Mouse (Mus musculus) forebrain, embryonic 15.5 days (tissue): Measurements from ENCODE around the gene Muc3a. TPM values are rescaled to one million over a fixed set of nuclear protein-coding genes. Genes with fewer than 3 reads are reported as not detected.

Experiments used
- ATAC-seq: fragments of 200-750 bp; cut with Nextera tagmentation; replicated peaks from 2 replicates; pipeline ENCODE4 v1.8.0; 2017; ENCODE audit warnings: mild to moderate bottlenecking, moderate TSS enrichment, moderate library complexity
- H3K27ac ChIP-seq: fragments of 300-500 bp; sonication (generic); replicated peaks from 2 replicates; pipeline ENCODE4 v1.5.1; 2015; ENCODE audit warnings: mild to moderate bottlenecking, inconsistent platforms
- H3K27me3 ChIP-seq: fragments of 300-500 bp; sonication (generic); 2 replicates; pipeline ENCODE4 v1.6.1; 2015; ENCODE audit warnings: inconsistent platforms
- H3K36me3 ChIP-seq: fragments of 300-500 bp; sonication (generic); 2 replicates; pipeline ENCODE4 v1.6.1; 2015; ENCODE audit warnings: mild to moderate bottlenecking, inconsistent platforms
- H3K4me1 ChIP-seq: fragments of 300-500 bp; sonication (generic); 2 replicates; pipeline ENCODE4 v1.6.1; 2015; ENCODE audit warnings: inconsistent platforms
- H3K4me2 ChIP-seq: fragments of 300-500 bp; sonication (generic); replicated peaks from 2 replicates; pipeline ENCODE4 v1.6.1; 2015; ENCODE audit warnings: mild to moderate bottlenecking, inconsistent platforms
- H3K4me3 ChIP-seq: fragments of 300-500 bp; sonication (generic); 2 replicates; pipeline ENCODE4 v1.5.1; 2015; ENCODE audit warnings: mild to moderate bottlenecking, inconsistent platforms
- H3K9ac ChIP-seq: fragments of 300-500 bp; sonication (generic); replicated peaks from 2 replicates; pipeline ENCODE4 v1.6.1; 2015; ENCODE audit warnings: mild to moderate bottlenecking, inconsistent platforms
- H3K9me3 ChIP-seq: fragments of 300-500 bp; sonication (generic); 2 replicates; pipeline ENCODE4 v1.6.1; 2016; ENCODE audit warnings: inconsistent platforms
- WGBS: fragments of 180-500 bp; shearing (Covaris S2); methylation state at CpG from one replicate; pipeline ENCODE4 v1.1.7; 2015; ENCODE audit warnings: mixed read lengths; 5-methylcytosine and 5-hydroxymethylcytosine counted together
- polyA plus RNA-seq: library from polyadenylated mRNA; unstranded; fragments of >200 nt; fragmentation: Nextera tagmentation; extraction: Ambion mirVana; gene quantifications from 2 replicates; pipeline ENCODE4 v1.2.1, GENCODE M21; 2015

The Muc3a gene
- polyA plus RNA-seq, result 0.09 TPM in 1 of 2 replicates, not detected in the other

GRCm38 (mm10) chr5:137212289-137212688, at the start of gene Muc3a:
Muc3a (minus strand) TSS chr5:137212389.
- no peak within 1 kb of the TSS for H3K4me2 ChIP-seq
- H3K27me3 ChIP-seq, result no peaks in the 10 kb centered on the region
- no peaks in the 10 kb centered on the region for H3K4me1 ChIP-seq
- no peak within 1 kb of the TSS for H3K27ac ChIP-seq
- no peaks in the 10 kb centered on the region for H3K9me3 ChIP-seq
- H3K36me3 ChIP-seq, result no peaks in the 10 kb centered on the region
- no peak for ATAC-seq
- no peak within 1 kb of the TSS for H3K9ac ChIP-seq
- WGBS, result 78% methylated on average over 2 of the region's 2 CpGs
- H3K4me3 ChIP-seq, result no peak within 1 kb of the TSS

- H3K4me1 ChIP-seq, result no peaks in the 10 kb centered on the region
- ATAC-seq, result no peak
- H3K36me3 ChIP-seq, result no peaks in the 10 kb centered on the region
- WGBS, result 23% methylated on average over 17 of the region's 17 CpGs
- H3K27me3 ChIP-seq, result no peaks in the 10 kb centered on the region
- no peak overlapping the region for H3K9ac ChIP-seq
- no peaks in the 10 kb centered on the region for H3K9me3 ChIP-seq
- no peak overlapping the region for H3K4me2 ChIP-seq
- H3K4me3 ChIP-seq, result no peak overlapping the region
- H3K27ac ChIP-seq, result no peak overlapping the region
Measured at GRCm38 (mm10) chr5:137211114-137211829, 917 bp downstream of the Muc3a start.

- Histone ChIP-seq H3K9ac (no peak overlapping the region), H3K4me3 (no peak overlapping the region), H3K27ac (no peak overlapping the region), H3K36me3 (no peaks in the 10 kb centered on the region), H3K27me3 (no peaks in the 10 kb centered on the region), H3K4me2 (no peak overlapping the region), H3K4me1 (no peaks in the 10 kb centered on the region), H3K9me3 (no peaks in the 10 kb centered on the region)
- 68% methylated on average over 8 of the region's 8 CpGs for WGBS
- no peak for ATAC-seq
Measured at GRCm38 (mm10) chr5:137210689-137211088, 1.5 kb downstream of the Muc3a start.

DNA sequence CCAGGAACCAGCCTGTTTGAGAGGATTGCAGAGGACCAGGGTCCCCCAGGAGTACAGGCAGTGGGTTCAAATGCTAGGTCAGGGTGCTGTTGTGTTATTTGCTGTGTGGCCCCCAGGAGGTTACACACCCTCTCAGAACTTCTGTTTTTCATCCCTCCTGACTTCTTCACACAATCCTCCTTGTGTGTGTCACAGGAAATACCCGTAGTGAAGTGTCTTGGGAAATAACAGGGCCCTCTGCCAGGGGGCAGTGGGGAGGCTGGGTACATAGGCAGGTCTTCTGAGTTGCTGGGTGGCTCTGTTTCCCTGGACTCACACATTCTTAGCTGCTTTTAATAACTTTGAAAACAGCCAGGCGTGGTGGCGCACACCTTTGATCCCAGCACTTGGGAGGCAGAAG, 6.9 kb downstream of the Muc3a start:
- 89% methylated on average over 3 of the region's 3 CpGs for WGBS
- ATAC-seq, result no peak
- Histone ChIP-seq H3K27ac (no peak overlapping the region), H3K36me3 (no peaks in the 10 kb centered on the region), H3K9me3 (no peaks in the 10 kb centered on the region), H3K4me1 (no peaks in the 10 kb centered on the region), H3K27me3 (no peaks in the 10 kb centered on the region), H3K4me2 (no peak overlapping the region), H3K4me3 (no peak overlapping the region), H3K9ac (no peak overlapping the region)

- no peak for ATAC-seq
- WGBS, result 83% methylated on average over 8 of the region's 8 CpGs
- no peak overlapping the region for H3K4me3 ChIP-seq
Measured at GRCm38 (mm10) chr5:137194488-137195120, 17.6 kb downstream of the Muc3a start.

GRCm38 (mm10) chr5:137193279-137193952, 18.8 kb downstream of the Muc3a start:
- no peaks in the 10 kb centered on the region for H3K27me3 ChIP-seq
- H3K4me2 ChIP-seq, result no peak overlapping the region
- no peak overlapping the region for H3K4me3 ChIP-seq
- no peak overlapping the region for H3K9ac ChIP-seq
- H3K9me3 ChIP-seq, result no peaks in the 10 kb centered on the region
- no peaks in the 10 kb centered on the region for H3K4me1 ChIP-seq
- ATAC-seq, result no peak
- H3K27ac ChIP-seq, result no peak overlapping the region
- H3K36me3 ChIP-seq, result no peaks in the 10 kb centered on the region
- whole genome bisulfite sequencing, result 68% methylated on average over 8 of the region's 8 CpGs

More at GRCm38 (mm10) chr5:137194488-137195120, 17.6 kb downstream of the Muc3a start:
- H3K36me3 ChIP-seq, result no peaks in the 10 kb centered on the region
- H3K27ac ChIP-seq, result no peak overlapping the region
- no peaks in the 10 kb centered on the region for H3K4me1 ChIP-seq
- H3K27me3 ChIP-seq, result no peaks in the 10 kb centered on the region
- H3K4me2 ChIP-seq, result no peak overlapping the region
- no peak overlapping the region for H3K9ac ChIP-seq
- H3K9me3 ChIP-seq, result no peaks in the 10 kb centered on the region

GRCm38 (mm10) chr5:137189326-137189725, 22.9 kb downstream of the Muc3a start:
- no peaks in the 10 kb centered on the region for H3K36me3 ChIP-seq
- WGBS, result 3% methylated on average over 34 of the region's 34 CpGs
- no peak overlapping the region; the same call in 1 of the 2 replicates for H3K27ac ChIP-seq
- peak overlapping the region; percentile 57 for H3K4me3 ChIP-seq
- H3K9me3 ChIP-seq, result no peaks in the 10 kb centered on the region
- H3K4me2 ChIP-seq, result peak overlapping the region; percentile 85
- no peak for ATAC-seq
- H3K9ac ChIP-seq, result peak overlapping the region; percentile 67
- no peaks in the 10 kb centered on the region for H3K4me1 ChIP-seq
- no peaks in the 10 kb centered on the region for H3K27me3 ChIP-seq

DNA sequence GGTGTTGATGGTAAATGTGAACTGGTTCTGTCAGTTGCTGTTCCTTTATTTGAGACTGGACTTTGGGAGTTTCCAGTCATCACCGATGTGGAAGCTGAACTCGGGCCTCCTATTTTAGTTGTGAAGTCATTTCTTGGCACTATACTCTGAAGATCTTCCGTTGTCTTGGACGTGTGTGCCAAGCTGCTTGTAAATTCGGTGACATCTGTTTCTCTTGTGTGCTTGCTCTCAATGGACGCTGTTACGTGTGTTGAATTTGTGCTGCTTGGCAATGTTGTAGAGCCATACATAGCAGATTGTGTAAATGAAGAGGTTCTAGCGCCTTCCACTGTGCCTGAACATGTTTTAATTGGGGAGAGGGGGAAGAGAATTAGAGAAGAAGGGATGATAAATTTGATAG, 26.8 kb downstream of the Muc3a start:
- Histone ChIP-seq H3K4me1 (no peaks in the 10 kb centered on the region), H3K36me3 (no peaks in the 10 kb centered on the region), H3K27ac (peak overlapping the region; percentile 35), H3K4me2 (no peak overlapping the region), H3K9me3 (no peaks in the 10 kb centered on the region), H3K9ac (no peak overlapping the region), H3K4me3 (no peak overlapping the region), H3K27me3 (no peaks in the 10 kb centered on the region)
- ATAC-seq, result no peak
- 64% methylated on average over 8 of the region's 8 CpGs for WGBS

DNA sequence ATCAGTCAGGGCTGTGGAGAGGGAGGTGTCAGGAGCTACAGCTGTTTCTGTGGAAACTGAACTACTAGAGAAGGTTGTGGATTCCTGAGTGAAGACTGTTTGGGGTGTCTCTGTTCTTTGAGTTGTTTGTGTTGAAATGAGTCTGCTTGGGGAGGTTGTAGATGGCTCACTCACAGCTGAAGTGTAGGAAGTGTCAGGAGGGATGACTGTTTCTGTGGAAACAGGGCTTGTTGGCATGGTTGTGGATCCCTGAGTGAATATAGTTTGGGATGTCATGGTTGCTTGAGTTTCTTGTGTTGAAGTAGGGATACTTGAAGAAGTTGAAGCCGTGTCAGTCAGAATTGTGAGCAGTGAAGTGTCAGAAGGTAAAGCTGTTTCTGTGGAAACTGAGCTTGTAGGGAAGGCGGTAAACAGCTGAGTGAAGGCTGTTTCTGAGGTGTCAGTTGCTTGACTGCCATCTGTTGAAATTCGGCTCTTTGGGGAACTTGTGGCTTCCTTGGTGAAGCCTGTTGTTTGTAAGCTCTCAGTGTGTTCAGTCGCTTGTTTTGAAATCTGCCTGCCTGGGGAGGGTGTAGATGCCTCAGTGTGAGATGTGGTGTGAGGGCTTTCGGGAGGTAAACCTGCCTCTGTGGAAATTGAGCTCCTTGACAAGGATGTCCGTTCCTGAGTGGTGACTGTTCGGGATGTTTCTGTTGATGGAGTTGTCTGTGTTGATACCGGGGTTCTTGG, 32.4 kb downstream of the Muc3a start:
- 81% methylated on average over 8 of the region's 8 CpGs for WGBS
- H3K9ac ChIP-seq, result no peak overlapping the region
- H3K9me3 ChIP-seq, result no peaks in the 10 kb centered on the region
- H3K4me1 ChIP-seq, result no peaks in the 10 kb centered on the region
- H3K4me3 ChIP-seq, result no peak overlapping the region
- no peak overlapping the region for H3K4me2 ChIP-seq
- no peak overlapping the region for H3K27ac ChIP-seq
- no peaks in the 10 kb centered on the region for H3K36me3 ChIP-seq
- no peak for ATAC-seq
- H3K27me3 ChIP-seq, result no peaks in the 10 kb centered on the region

DNA sequence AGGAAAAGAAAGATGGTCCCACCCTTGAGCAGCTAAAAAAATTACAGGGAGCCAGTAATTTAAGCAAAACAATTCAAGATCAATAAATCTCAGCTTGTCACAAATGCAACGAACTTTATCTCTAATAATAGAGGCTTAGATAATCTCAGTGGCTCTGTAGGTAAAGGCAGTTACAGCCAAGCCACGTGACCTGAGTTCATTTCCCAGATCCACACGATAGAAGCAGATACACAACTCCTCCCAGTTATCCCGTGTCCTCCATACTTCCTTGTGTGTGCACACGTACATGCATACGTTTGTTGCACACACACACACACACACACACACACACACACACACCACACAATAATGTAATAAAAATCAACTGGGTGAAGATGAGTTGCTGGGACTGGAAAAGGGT, 38.2 kb downstream of the Muc3a start:
- Histone ChIP-seq H3K4me3 (no peak overlapping the region), H3K9ac (no peak overlapping the region), H3K27me3 (no peaks in the 10 kb centered on the region), H3K9me3 (no peaks in the 10 kb centered on the region), H3K4me2 (no peak overlapping the region), H3K36me3 (no peaks in the 10 kb centered on the region), H3K27ac (no peak overlapping the region), H3K4me1 (no peaks in the 10 kb centered on the region)
- 78% methylated on average over 6 of the region's 6 CpGs for WGBS
- ATAC-seq, result no peak

DNA sequence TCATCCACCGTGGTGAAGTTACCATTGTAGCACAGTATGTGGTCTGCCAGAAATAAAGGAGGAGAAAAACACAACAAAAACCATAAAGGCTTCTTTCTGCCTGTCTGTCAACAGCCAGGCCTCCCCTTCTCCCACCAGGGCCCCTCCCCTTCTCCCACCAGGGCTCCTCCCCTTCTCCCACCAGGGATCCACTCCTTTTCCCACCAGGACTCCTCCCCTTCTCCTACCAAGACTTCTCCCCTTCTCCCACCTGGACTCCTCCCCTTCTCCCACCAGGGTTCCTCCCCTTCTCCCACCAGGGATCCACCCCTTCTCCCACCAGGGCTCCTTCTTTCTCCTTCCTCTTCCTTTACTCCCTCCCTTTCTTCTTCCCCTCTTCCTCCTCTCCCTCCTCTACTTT, 39.6 kb downstream of the Muc3a start:
- Histone ChIP-seq H3K36me3 (no peaks in the 10 kb centered on the region), H3K27ac (no peak overlapping the region), H3K27me3 (no peaks in the 10 kb centered on the region), H3K9me3 (no peaks in the 10 kb centered on the region), H3K4me3 (no peak overlapping the region), H3K9ac (no peak overlapping the region), H3K4me1 (no peaks in the 10 kb centered on the region), H3K4me2 (no peak overlapping the region)
- 0% methylated on average over 1 of the region's 1 CpGs for WGBS
- no peak for ATAC-seq

DNA sequence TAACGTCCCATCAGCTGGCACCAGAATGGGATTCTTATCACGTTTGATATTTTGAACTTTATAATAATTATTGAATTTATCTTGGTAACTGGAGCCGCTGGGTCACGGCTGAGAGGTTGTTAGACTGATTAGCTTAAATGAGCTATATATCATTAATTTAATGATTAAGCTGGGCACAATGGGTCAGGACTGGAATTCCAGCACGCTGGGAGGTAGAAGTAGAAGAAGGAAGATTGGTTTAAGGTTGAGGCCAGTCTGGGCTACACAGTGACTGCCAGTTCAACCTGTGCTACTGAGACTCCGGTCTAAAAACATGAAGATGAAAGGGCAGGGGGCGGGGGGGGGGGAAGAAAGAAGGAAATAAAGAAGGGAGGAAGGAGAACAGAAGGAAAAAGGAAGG, 40.7 kb downstream of the Muc3a start:
- 66% methylated on average over 7 of the region's 7 CpGs for WGBS
- H3K27ac ChIP-seq, result no peak overlapping the region

More for the DNA sequence above, 40.7 kb downstream of the Muc3a start:
- Histone ChIP-seq H3K9me3 (no peaks in the 10 kb centered on the region), H3K9ac (no peak overlapping the region), H3K4me2 (no peak overlapping the region), H3K4me1 (no peaks in the 10 kb centered on the region), H3K27me3 (no peaks in the 10 kb centered on the region), H3K36me3 (no peaks in the 10 kb centered on the region), H3K4me3 (no peak overlapping the region)
- ATAC-seq, result no peak
